Mouse (Mus musculus) lung, postnatal 0 days (tissue): ENCODE data around the gene Vps50. TPM values are rescaled to one million over a fixed set of nuclear protein-coding genes. Genes with fewer than 3 reads are reported as not detected.
"Not testable (repeated sequence)": the region's sequence is repeated elsewhere in the genome, so short reads cannot be mapped to it uniquely, and the experiment has no call there.

ENCODE experiments used
- ATAC-seq: fragments of 200-750 bp; cut with Nextera tagmentation; 2 replicates; pipeline ENCODE4 v1.8.0; 2017; ENCODE audit warnings: moderate library complexity
- DNase-seq: peaks from one replicate; pipeline ENCODE4 v3.0.0-alpha.2; 2016; ENCODE audit warnings: low spot score
- H3K27ac ChIP-seq: fragments of 300-500 bp; sonication (generic); 2 replicates; pipeline ENCODE4 v1.5.1; 2014; ENCODE audit warnings: antibody characterized with exemption, mild to moderate bottlenecking, low read length, mixed read lengths
- H3K27me3 ChIP-seq: fragments of 300-500 bp; sonication (generic); replicated peaks from 2 replicates; pipeline ENCODE4 v1.6.1; 2014; ENCODE audit warnings: low read length, mixed read lengths; ENCODE audit not compliant: insufficient read depth
- H3K36me3 ChIP-seq: fragments of 300-500 bp; sonication (generic); 2 replicates; pipeline ENCODE4 v1.6.1; 2014; ENCODE audit warnings: low read length, mixed read lengths; ENCODE audit not compliant: insufficient read depth
- H3K4me1 ChIP-seq: fragments of 300-500 bp; sonication (generic); 2 replicates; pipeline ENCODE4 v1.6.1; 2014; ENCODE audit warnings: antibody characterized with exemption, low read depth, low read length, mixed read lengths; ENCODE audit not compliant: insufficient read depth
- H3K4me2 ChIP-seq: fragments of 300-500 bp; sonication (generic); replicated peaks from 2 replicates; pipeline ENCODE4 v1.6.1; 2014; ENCODE audit warnings: low read depth, mild to moderate bottlenecking, low read length, moderate library complexity, mixed read lengths
- H3K4me3 ChIP-seq: fragments of 300-500 bp; sonication (generic); 2 replicates; pipeline ENCODE4 v1.5.1; 2014; ENCODE audit warnings: low read depth, low read length
- H3K9ac ChIP-seq: fragments of 300-500 bp; sonication (generic); replicated peaks from 2 replicates; pipeline ENCODE4 v1.6.1; 2014; ENCODE audit warnings: low read depth, mild to moderate bottlenecking
- H3K9me3 ChIP-seq: fragments of 300-500 bp; sonication (generic); 2 replicates; pipeline ENCODE4 v1.6.1; 2016; ENCODE audit warnings: low read length, mixed read lengths
- CTCF ChIP-seq: IDR thresholded peaks from 2 replicates; pipeline ENCODE4 v1.5.1; 2016; ENCODE audit warnings: antibody characterized with exemption, mild to moderate bottlenecking
- EP300 ChIP-seq: IDR thresholded peaks from 2 replicates; pipeline ENCODE4 v1.6.1; 2016; ENCODE audit warnings: antibody characterized with exemption, mild to moderate bottlenecking, control low read depth
- WGBS: fragments of 180-500 bp; shearing (Covaris S2); extraction: QIAGEN DNeasy Blood & Tissue Kit; methylation state at CpG from one replicate; pipeline ENCODE4 v1.1.7; 2014; 5-methylcytosine and 5-hydroxymethylcytosine counted together
- polyA plus RNA-seq: library from polyadenylated mRNA; unstranded; fragments of >200 nt; fragmentation: Nextera tagmentation; extraction: Ambion mirVana; gene quantifications from 2 replicates; pipeline ENCODE4 v1.2.1, GENCODE M21; 2015

Gene Vps50
- polyA plus RNA-seq, 1 experiment from 2014 or later, result 18.2 TPM

- no peaks in the 10 kb centered on the region; the same call in 1 of the 2 replicates for H3K36me3 ChIP-seq
- no peak overlapping the region for H3K4me2 ChIP-seq
- ATAC-seq (no peak), DNase-seq (no peak)
- H3K27ac ChIP-seq, result no peak overlapping the region
- WGBS, result 37% methylated on average over 1 of the region's 1 CpGs
- no peaks in the 10 kb centered on the region for H3K4me1 ChIP-seq
- no peaks in the 10 kb centered on the region for H3K27me3 ChIP-seq
- H3K9me3 ChIP-seq, result no peaks in the 10 kb centered on the region
- TF ChIP-seq CTCF (no peak), EP300 (no peak)
- no peak overlapping the region for H3K4me3 ChIP-seq
- no peak overlapping the region for H3K9ac ChIP-seq
Measured at GRCm38 (mm10) chr6:3544970-3545369, 46.8 kb downstream of the Vps50 start.

- Histone ChIP-seq H3K27ac (no peak overlapping the region), H3K27me3 (no peaks in the 10 kb centered on the region), H3K9ac (no peak overlapping the region), H3K4me2 (no peak overlapping the region), H3K4me3 (no peak overlapping the region), H3K9me3 (no peaks in the 10 kb centered on the region), H3K36me3 (no peaks in the 10 kb centered on the region; the same call in 1 of the 2 replicates), H3K4me1 (no peaks in the 10 kb centered on the region)
- DNase-seq (no peak), ATAC-seq (no peak)
- 74% methylated on average over 3 of the region's 3 CpGs for WGBS
- TF ChIP-seq CTCF (no peak), EP300 (no peak)
Measured at GRCm38 (mm10) chr6:3548959-3549358, 50.8 kb downstream of the Vps50 start.

GRCm38 (mm10) chr6:3549992-3550391 is 51.8 kb downstream of the Vps50 start:
- no peaks in the 10 kb centered on the region for H3K9me3 ChIP-seq
- H3K4me2 ChIP-seq, result no peak overlapping the region
- no peaks in the 10 kb centered on the region; the same call in 1 of the 2 replicates for H3K36me3 ChIP-seq
- no peak overlapping the region for H3K27ac ChIP-seq
- TF ChIP-seq EP300 (no peak), CTCF (no peak)
- 96% methylated on average over 1 of the region's 1 CpGs for WGBS
- no peaks in the 10 kb centered on the region for H3K27me3 ChIP-seq
- no peak for DNase-seq
- no peak overlapping the region for H3K4me3 ChIP-seq
- no peak overlapping the region for H3K9ac ChIP-seq
- no peaks in the 10 kb centered on the region for H3K4me1 ChIP-seq
- no peak for ATAC-seq

- H3K9ac ChIP-seq, H3K4me2 ChIP-seq, H3K9me3 ChIP-seq, DNase-seq, H3K27me3 ChIP-seq, H3K36me3 ChIP-seq, H3K4me1 ChIP-seq, H3K4me3 ChIP-seq, H3K27ac ChIP-seq, ATAC-seq: not testable (repeated sequence)
- WGBS, result 89% methylated on average over 9 of the region's 9 CpGs
Measured at GRCm38 (mm10) chr6:3552681-3553080, 54.5 kb downstream of the Vps50 start.

- Histone ChIP-seq H3K9me3 (no peaks in the 10 kb centered on the region), H3K4me1 (no peaks in the 10 kb centered on the region), H3K4me3 (no peak overlapping the region), H3K27me3 (no peaks in the 10 kb centered on the region), H3K36me3 (no peaks in the 10 kb centered on the region), H3K9ac (no peak overlapping the region), H3K4me2 (no peak overlapping the region), H3K27ac (no peak overlapping the region)
- ATAC-seq (no peak), DNase-seq (no peak)
- TF ChIP-seq CTCF, result no peak
- no peak for TF ChIP-seq EP300
- 91% methylated on average over 4 of the region's 4 CpGs for WGBS
Measured at GRCm38 (mm10) chr6:3557177-3557576, 59.0 kb downstream of the Vps50 start.

GRCm38 (mm10) chr6:3560009-3560408 is 61.8 kb downstream of the Vps50 start:
- TF ChIP-seq CTCF (no peak), EP300 (no peak)
- no peaks in the 10 kb centered on the region for H3K27me3 ChIP-seq
- H3K9ac ChIP-seq, result no peak overlapping the region
- H3K4me2 ChIP-seq, result no peak overlapping the region
- no peaks in the 10 kb centered on the region for H3K4me1 ChIP-seq
- H3K4me3 ChIP-seq, result no peak overlapping the region
- no peaks in the 10 kb centered on the region for H3K36me3 ChIP-seq
- 61% methylated on average over 5 of the region's 5 CpGs for WGBS
- DNase-seq (no peak), ATAC-seq (no peak)
- H3K9me3 ChIP-seq, result no peaks in the 10 kb centered on the region
- H3K27ac ChIP-seq, result no peak overlapping the region

GRCm38 (mm10) chr6:3562301-3562700 is 64.1 kb downstream of the Vps50 start:
- no peak for ATAC-seq
- no peaks in the 10 kb centered on the region for H3K27me3 ChIP-seq
- TF ChIP-seq CTCF, result no peak
- TF ChIP-seq EP300, result no peak

GRCm38 (mm10) chr6:3564118-3564517 is 65.9 kb downstream of the Vps50 start:
- H3K4me1 ChIP-seq, H3K27ac ChIP-seq, H3K36me3 ChIP-seq, H3K27me3 ChIP-seq, H3K4me3 ChIP-seq, DNase-seq, H3K4me2 ChIP-seq, ATAC-seq, H3K9me3 ChIP-seq, H3K9ac ChIP-seq: not testable (repeated sequence)

More at GRCm38 (mm10) chr6:3562301-3562700, 64.1 kb downstream of the Vps50 start:
- no peaks in the 10 kb centered on the region for H3K36me3 ChIP-seq
- no peak overlapping the region for H3K9ac ChIP-seq
- H3K4me2 ChIP-seq, result no peak overlapping the region
- no peak overlapping the region for H3K4me3 ChIP-seq
- no peak overlapping the region for H3K27ac ChIP-seq
- no peaks in the 10 kb centered on the region for H3K9me3 ChIP-seq
- H3K4me1 ChIP-seq, result no peaks in the 10 kb centered on the region
- DNase-seq, result no peak
